Mouse (Mus musculus): ENCODE measurements around the gene Hoxb2.

Hoxb2 gene

DNA sequence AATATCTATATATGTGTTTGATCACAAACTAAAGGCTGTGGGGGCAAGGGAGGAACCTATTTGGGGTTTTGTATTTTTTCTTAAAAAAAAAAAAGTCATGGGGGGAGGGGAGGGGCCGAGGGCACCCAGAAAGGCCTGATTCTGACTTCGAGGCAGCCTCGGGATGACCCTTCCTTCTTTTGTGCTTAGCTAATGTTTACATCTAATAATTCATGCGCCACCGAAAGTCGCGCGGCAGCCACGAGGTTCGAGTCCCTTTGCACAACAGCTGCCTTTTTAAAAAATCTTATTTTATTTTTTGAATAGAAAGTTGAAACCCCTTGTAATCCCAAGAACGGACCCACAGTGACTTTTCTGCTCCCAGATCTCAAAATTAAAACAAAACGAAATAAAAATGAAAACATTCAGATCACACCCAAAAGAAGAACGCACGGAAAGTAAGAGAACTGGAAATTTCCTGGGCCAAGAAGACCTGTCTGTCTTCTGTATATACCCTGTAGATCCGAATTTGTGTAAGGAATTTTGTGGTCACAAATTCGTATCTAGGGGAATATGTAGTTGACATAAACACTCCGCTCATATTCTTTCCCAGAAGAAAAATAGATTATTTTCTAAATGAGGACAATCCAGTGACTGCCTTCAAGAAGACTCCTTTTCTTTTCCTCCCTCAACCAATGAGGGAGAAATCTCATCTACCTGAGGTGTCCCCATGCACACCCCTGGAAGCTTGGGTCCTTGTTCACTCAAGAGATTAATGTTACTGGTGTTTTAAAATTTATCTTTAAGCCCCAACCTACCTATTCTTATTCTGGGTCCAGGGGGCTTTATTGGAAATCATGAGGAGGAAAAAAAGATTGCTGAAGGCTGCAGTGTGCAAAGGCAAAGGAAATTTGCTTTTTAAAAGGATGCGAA lies 33.4 kb upstream of the Hoxb2 start:
- no peak for DNase-seq (ENCODE audit: low read depth, low spot score)

GRCm38 (mm10) chr11:96317608-96318367 lies 32.5 kb upstream of the Hoxb2 start, which contains the start of gene Hoxb4:
Gene Hoxb4, plus strand, starts transcription at chr11:96318267.
- no peak for DNase-seq (ENCODE audit: low read depth, low spot score)

DNA sequence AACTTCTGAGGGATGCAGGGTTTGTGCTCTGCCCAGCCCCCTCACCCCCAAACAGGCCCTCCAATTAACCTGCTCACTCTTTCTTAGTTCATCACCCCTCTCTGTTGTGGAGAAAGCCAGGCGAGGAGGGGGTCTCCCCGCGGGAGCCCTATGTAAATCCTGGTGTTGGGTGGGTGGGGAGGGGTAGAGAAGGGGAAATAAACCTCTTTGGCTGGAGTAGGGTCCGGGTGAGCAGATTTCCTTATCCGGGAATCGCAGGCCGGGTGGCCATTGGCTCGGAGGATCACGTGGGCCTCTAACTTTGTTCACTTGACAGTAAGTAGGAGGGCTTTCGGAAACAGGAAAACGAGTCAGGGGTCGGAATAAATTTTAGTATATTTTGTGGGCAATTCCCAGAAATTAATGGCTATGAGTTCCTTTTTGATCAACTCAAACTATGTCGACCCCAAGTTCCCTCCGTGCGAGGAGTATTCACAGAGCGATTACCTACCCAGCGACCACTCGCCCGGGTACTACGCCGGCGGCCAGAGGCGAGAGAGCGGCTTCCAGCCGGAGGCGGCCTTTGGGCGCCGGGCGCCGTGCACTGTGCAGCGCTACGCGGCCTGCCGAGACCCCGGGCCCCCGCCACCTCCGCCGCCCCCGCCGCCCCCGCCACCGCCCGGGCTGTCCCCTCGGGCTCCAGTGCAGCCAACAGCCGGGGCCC lies 31.8 kb upstream of the Hoxb2 start:
- DNase-seq (ENCODE audit: low read depth, low spot score), result no peak

- no peak for DNase-seq (ENCODE audit: low read depth, low spot score)
These were observed 31.0 kb upstream of the Hoxb2 start for GRCm38 (mm10) chr11:96319071-96319902.

- no peak for DNase-seq (ENCODE audit: low read depth, low spot score)
These were observed 30.4 kb upstream of the Hoxb2 start for GRCm38 (mm10) chr11:96319910-96320309.

DNA sequence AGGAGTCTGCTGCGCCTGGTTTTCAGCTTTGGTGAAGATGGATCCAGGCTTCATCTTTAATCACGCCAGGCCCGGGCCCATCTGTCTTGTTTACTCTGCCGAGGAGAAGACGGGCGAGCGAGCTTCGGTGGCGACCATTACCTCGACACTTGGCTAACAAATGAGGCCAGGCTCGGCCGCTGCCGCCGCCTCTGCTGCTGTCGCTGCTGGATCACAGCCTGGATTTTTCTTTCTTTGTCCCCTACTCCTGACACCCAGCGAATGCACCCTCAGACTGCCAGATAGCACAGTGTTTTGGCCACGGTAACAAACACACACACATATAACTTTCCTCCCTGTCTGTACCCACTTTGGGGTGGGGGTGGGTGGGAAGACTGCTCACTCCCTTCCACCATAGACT lies 29.6 kb upstream of the Hoxb2 start:
- DNase-seq (ENCODE audit: low read depth, low spot score), result no peak

DNA sequence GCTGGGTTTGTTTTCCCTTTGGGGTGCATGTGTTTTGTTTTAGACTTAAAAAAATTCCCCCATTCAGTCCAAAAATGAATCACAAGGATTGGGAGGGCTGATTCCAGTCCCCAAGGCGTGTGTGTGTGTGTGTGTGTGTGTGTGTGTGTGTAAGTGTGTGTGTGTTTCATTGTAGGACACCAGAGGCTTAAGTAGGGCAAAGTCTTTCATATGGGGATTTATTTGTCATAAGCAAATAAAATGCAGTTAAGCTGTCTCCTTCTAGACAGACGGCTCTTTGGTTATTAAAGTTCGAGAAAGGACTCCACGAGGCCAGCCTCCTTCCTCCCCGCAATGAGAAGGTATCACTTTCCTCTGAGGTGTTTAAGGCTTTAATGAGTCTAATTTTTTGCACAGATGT lies 28.5 kb upstream of the Hoxb2 start:
- no peak for DNase-seq (ENCODE audit: low read depth, low spot score)

GRCm38 (mm10) chr11:96322738-96323137 lies 27.6 kb upstream of the Hoxb2 start:
- no peak for DNase-seq (ENCODE audit: low read depth, low spot score)

DNA sequence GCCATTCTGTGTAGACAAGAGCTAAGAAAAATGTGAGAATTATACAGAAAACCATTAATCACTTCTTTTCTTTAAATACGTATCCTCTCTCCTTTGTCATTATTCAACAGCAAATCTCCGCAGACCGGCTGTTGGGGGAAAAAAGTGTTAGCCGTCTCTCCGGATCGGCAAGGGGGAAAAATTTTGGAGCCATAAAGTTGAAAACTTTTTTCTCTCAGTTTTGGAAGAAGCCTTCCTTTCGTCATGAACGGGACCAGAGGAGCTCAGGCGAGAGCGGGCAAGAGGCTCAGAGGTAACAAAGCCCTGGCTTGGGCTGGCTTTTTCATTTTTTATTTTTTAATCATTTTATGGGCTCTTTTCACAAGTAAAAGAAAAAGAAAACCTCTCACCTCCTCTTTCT lies 27.2 kb upstream of the Hoxb2 start, which contains the start of gene Hoxb3:
Gene Hoxb3 (plus strand): TSS at position 173 of the 400 bp plus-strand sequence.
- DNase-seq (ENCODE audit: low read depth, low spot score), result no peak

- no peak for DNase-seq (ENCODE audit: low read depth, low spot score)
These were observed 26.2 kb upstream of the Hoxb2 start for GRCm38 (mm10) chr11:96324125-96324524.

DNA sequence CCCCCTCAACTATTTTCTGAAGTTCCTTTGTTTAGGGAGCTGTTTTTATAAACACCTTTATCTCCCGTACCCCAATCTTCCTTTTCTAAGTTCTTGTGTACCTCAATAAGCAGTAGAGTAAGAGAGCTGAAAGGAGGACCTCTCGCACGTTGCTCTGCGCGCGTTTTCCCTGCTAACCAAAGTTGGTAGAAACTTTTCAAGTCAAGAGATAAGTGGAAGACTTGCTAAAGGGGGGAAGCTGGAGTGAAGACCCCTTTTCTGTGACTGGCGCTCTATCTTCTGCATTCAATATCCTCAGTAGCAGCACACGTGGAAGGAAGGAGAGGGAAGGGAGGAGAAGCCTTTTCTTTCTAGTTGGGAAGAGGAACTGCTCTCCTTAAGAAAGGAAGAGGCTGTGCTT lies 25.4 kb upstream of the Hoxb2 start:
- no peak for DNase-seq (ENCODE audit: low read depth, low spot score)

DNA sequence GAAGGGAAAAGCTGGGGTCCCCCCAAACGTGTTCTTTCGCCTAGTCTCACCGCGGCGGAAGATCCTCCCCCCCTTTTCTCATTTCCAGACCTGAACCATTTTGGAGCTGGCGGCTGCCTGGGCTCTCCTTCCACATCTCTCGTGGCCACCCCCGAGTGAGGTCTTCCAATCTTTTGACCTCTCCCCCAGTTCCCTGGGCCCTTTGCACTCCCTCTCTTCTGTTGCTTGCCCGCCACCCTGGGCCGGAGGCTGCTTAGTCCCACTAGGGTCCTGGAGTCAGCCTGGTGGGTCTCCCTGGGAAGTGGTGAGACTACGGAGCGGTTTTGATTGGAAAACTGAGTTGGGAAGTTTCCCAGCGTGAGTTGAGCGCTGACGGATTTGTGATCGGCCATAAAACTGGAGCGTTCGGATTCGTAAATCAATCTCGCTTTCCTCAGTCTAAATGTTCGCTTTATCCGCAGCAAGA lies 24.5 kb upstream of the Hoxb2 start:
- no peak for DNase-seq (ENCODE audit: low read depth, low spot score)

- no peak for DNase-seq (ENCODE audit: low read depth, low spot score)
These were observed 23.6 kb upstream of the Hoxb2 start for GRCm38 (mm10) chr11:96326705-96327104.

DNA sequence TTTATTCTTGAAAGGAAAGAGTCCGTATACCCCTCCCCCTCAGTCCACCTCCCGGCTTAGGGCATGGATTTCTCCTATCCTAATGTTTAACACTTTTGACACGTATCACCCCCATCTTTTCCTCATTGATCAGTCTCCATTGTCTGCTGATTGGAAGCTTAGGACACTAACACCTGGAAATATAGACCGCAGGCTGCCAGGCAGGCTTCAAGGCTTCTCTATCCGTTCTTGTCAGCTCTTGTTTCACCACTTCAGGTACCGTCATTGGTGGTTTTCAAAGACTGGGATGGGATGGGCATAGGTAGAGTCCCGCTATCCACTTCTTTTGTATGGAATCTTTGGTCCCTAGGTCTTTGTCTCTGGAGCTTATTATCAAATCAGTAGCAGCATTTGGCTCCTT lies 23.2 kb upstream of the Hoxb2 start:
- DNase-seq (ENCODE audit: low read depth, low spot score), result no peak

- no peak for DNase-seq (ENCODE audit: low read depth, low spot score)
These were observed 22.6 kb upstream of the Hoxb2 start for GRCm38 (mm10) chr11:96327750-96328149.

DNA sequence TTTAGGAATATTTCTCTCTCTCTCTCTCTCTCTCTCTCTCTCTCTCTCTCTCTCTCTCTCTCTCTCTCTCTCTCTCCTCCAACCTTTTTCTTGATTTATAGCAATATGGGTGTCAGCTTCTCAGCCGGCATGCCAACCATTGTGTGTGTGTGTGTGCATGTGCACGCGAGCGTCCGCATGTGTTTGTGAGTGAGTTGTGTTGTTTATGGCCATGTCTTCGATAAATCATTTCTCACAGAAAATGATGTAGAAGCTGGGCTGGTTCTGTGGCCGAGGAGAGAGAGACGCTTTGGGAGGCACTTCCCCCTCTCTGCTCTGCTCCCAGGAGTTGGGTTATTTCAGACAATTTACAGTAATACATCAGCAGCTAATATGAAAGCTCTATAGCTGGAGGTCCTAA lies 21.7 kb upstream of the Hoxb2 start:
- DNase-seq (ENCODE audit: low read depth, low spot score), result no peak

DNA sequence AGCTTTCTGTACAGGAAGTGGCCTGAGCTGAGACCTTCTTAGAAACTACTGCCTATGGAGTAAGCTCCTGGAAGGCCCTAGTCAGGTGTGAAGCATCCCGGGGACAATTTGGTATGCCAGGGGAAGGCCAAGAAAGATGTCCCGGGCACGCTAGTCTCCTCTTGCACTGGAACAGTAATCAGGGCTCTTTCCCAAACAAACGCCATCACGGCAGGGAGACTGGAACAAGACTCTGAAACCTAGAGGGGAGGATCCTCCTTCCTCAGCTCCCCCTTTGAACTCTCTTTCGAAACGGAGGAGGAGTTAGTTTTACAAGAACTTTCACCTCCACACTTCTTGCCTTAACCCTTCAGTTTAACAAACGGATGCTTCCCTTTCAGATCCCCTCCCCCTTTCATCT lies 18.2 kb upstream of the Hoxb2 start:
- DNase-seq (ENCODE audit: low read depth, low spot score), result no peak

DNA sequence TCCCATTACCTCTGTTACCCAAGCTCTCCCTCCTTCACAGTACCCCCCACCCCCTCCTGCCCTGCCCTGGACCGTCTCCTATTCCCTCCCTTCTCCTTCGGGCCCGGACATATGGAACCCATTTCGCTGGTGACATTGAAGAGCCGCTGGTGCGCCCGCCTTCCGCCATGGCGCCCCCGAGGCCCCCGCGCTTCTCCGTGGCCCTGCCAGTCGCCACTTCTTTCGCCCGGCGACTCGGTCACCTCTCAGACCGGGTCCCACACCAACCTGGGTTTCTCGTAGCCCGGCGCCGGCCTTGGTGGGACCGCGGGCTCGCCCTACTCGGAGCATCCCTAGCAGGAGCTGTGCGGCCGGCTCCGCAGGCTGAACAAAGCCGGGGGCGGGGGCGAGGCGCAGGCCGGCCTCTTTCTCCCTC lies 17.7 kb upstream of the Hoxb2 start:
- DNase-seq (ENCODE audit: low read depth, low spot score), result no peak

- DNase-seq (ENCODE audit: low read depth, low spot score), result no peak
These were observed 16.9 kb upstream of the Hoxb2 start for GRCm38 (mm10) chr11:96333241-96334001.

DNA sequence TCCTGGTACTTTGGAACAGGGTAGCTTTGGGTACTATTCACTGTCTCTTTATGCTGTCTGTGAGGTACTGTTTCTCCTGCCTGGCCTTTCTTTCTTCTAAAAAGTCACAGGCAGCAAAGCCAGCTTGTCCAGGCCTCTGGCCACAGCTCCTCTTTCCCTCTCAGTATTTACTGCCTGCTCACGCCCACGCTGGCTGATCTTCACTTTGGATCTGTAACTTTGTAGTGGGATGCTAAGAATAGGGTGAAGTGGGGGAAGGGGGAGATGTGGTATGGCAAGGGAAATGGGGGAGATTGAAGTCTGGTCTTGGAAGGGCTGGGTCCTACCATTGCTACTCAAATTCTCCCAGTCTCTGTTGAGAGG lies 16.3 kb upstream of the Hoxb2 start:
- no peak for DNase-seq (ENCODE audit: low read depth, low spot score)
